Mouse (Mus musculus) monocyte, adult 5-6 weeks (primary cell): ENCODE results near the gene Patl2. TPM values are rescaled to one million over a fixed set of nuclear protein-coding genes. Genes with fewer than 3 reads are reported as not detected.
A peak's percentile ranks its signal among the peaks of the same experiment; 100 is the strongest.

Source experiments
- ATAC-seq: fragments of 153-309, 156-312 bp; replicated peaks from 2 replicates; pipeline ENCODE4 v1.8.0; 2017; ENCODE audit warnings: mild to moderate bottlenecking; ENCODE audit not compliant: low TSS enrichment, insufficient number of reproducible peaks, severe bottlenecking, poor library complexity, low FRiP score
- total RNA-seq: library from RNA; stranded (forward); fragments of 200-1000, 200-491, 200-594 nt; gene quantifications from 3 replicates; pipeline ENCODE4 v1.2.3, GENCODE M21; 2017

Gene Patl2
- total RNA-seq, 1 experiment from 2014 or later, result not detected

DNA sequence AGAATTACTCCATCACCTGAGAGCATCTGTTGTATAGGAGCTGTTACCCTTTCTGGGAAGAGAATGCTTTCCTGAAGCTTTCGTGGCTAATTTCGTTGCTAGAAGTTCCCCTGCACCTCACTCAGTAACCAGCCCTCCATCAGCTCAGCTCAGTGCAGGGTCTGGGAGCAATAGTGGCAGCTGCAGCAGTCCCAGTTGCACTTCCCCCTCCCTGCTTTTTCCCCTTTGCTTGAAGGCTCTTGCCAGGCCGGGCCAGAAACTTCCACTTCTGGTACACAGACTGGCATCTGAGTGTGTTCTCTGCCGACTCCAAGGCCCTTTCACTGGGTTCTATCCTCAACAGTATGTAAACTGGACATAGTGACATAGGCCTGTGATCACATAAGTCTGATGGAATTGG is 903 bp downstream of the Patl2 start:
- no peak for ATAC-seq

DNA sequence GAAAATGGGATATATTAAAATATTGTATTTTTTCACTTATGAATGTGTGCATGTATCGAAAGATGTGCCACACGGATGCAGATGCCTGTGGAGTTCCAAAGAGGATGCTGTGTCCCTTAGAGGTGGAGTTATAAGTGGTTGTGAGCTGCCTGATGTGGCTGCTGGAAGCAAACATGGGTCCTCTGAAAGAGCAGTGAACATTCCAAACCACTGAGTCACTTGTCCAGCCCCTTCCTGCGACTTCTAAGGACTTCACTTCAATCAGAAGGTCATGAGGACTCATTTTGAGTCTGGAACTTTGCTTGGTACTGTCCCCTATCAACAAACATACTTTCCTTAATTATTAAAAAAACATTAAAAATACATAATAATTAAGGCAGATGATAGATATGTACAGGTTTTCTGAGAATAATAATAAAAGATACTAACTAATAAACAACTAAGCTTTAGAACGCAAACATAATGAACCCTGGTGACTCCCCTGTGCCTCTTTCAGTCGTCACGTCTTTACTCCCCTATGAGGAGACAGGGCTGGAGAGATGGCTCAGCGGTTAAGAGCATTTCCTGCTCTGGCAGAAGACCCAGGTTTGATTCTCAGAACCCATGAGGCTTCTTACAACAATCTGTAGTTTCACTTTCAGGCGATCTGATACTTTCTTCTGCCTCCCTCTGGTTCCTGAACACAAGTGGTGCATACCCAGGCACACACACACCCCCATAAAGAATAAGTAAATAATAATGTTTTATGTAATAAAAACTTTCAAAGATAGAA is 5.8 kb downstream of the Patl2 start:
- ATAC-seq, result no peak

DNA sequence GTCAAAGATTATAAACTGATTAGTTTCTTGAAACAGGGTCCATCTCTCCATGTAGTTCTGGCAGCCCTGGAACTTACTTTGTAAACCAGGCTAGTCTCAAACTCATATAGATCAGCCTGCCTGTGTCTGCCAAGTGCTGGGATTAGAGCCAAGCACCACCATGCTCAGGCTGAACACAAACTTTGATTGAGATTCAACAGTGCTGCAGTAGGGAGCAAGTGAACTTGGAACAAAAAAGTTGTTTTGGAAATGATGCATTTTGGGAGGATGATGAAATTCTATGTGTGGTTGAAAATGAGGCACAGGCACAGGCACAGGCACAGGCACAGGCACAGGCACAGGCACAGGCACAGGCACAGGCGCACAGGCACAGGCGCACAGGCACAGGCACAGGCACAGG is 13.8 kb downstream of the Patl2 start:
- ATAC-seq, result no peak

DNA sequence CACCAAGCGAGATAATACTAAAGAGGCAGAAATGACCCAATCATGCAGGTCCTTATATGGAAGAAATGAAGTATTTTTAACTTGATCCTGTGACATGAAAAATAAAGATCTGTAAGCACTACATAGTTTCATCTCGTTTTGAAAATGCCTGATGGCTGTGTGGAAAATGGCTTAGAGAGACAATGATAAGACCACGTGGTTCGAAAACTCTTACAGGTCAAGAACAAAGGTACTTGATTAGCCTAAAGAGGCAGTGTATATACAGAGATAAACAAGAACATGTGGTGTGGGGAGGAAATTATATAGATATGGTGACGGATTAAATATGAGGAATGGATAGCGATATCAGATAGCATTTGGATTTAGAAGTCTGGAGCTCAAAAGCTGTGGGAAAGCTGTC is 14.7 kb downstream of the Patl2 start:
- ATAC-seq, result no peak

DNA sequence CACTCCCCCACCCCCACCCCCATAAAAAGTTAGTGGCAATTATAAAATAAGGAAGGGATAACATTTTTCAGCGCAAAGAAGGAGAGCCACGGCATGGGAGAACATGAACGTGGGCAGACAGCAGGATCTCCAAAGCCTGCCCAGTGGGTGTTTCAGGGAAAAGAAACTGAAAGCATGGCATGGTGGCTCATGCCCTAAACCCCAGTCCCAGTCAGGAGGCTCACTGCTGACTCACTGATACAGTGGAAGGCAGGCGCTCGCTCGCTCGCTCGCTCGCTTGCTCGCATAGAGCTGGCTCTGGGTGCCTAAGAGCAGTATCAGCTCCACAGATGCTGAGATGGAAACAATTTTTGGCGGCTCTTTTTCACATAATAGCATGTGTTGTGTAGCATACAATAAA is 21.7 kb downstream of the Patl2 start:
- ATAC-seq, result peak; percentile 65

DNA sequence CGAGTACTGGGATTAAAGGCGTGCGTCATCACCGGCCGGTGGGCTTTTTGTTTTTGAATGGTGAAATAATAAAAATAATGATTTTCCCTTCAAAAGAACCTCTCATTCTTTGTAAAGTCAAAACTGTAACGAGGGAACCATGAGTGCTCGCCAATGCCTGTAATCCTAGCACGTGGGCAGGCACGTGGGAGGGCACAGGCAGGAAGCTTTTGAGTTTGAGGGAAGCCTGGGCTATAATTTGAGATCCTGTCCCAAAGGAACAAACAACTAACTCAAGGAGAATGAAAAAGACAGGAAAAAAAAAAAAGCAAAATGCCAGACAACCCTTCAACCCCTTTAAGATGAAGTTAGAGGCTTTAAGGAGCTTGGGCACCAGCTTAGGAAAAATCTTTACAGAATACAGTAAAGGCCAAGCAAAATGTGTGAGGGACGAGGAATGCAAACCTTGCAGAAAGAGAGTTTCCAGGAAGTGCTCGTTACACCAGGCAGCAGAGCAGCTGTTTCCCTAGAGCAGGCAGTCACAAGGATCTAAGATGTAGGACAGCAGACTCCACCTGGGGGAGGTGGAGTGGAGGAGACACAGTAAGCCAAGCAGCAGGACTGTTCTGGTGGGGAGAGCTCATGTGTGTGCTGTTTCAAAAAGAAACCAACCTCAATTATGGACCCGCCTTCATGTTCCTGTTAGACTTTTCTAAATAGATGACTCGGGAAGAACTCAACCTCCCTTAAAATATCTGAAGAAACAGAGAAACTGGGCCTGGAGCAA is 22.4 kb downstream of the Patl2 start:
- ATAC-seq, result no peak

DNA sequence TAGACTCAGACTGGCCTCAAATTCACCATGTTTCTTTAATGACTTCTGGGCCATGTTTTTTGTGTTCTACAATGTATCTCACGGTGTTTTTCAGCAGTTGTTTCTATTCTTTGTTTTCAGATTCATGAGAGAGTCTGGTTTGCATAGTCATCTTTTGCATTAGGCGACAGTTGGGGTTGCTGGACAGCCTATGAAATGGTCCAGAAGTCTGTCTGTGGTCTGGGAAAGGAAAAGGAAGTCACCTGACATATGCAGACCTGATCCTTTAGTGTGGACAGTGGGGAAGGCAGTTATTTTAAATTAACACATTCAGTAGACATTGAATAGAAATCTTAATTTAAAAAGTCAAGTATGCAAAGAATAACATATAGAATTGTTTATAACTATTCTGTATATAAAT is 23.5 kb downstream of the Patl2 start:
- no peak for ATAC-seq

DNA sequence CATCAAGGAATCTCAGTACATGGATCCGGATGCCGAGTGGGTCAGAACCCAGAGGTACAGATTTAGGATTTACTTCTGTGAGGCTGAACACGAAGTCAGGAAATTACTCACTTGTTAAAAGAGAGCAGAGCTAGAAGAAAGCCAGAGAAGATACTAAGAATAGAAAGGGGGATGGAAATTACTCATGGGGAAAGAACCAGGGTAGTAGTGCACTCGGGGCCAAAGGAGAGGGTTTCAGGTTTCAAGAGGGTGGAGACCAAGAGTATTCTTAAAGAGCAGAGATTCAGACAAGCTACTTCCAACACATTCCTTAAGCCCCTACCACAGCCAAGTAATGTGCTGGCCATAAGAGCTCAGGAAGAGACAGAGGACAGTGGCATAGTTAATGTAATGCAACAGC is 24.4 kb downstream of the Patl2 start:
- no peak for ATAC-seq

DNA sequence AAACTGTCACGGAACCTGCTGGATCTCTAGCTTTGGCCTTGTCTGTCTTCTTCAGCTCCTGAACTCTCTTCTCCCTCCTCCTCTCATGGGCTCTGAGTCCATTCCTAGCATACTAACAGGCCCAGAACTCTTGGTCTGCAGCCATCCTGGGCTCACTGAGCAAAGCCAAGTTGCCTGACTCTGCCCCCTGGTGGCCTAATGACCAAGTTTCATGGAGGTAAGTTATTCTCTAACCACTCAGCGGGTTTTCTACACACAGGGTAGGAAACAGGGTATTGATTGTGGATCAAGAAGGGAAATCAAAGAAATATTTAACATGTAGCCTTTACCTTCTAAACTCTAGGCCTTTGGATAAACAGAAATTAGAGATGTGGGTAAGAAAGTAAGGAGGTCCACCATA is 25.3 kb downstream of the Patl2 start, which contains the start of gene Trim69:
Gene Trim69, plus strand, starts transcription at position 21 of the 400 bp plus-strand sequence.
- ATAC-seq, result peak; percentile 74

DNA sequence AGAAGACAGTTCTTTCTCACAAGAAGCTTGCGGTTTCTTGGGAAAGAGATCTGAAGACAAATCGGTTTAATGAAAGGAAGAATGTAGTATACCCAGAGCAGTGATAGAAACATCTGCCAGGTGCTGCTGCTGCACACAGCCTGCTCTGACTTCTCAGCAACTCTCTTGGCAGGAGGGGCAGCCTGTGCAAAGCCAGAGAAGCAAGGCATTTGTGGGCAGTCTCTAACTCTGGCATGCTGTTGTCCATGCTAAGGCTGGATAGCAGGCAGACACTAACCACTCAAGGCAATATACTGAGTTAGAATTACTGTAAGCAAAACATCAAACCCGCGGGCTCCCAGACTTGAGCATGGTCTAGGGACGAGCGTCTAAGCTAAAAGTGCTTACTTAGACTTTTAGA is 26.3 kb downstream of the Patl2 start:
- no peak for ATAC-seq

DNA sequence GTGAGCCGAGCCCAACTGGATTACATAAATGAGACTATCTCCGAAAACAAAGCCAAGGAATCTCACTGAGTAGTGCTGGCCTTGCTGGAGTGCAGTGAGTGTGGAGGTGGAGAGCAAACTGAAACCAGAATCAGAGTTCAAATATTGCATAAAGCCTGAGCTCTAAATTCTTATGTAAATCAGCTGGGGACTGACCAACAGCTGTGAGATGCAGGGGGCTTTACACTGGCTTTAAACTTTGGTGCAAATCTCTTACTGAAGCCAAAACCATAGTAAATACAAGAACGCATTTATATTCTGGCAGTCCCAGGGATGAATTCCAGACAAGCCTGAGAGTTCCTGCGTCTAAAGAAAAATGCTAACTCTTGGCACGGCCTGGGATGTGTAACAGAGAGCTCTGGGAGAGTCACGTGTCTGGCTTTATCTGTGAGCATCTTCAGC is 27.6 kb downstream of the Patl2 start:
- ATAC-seq, result no peak

DNA sequence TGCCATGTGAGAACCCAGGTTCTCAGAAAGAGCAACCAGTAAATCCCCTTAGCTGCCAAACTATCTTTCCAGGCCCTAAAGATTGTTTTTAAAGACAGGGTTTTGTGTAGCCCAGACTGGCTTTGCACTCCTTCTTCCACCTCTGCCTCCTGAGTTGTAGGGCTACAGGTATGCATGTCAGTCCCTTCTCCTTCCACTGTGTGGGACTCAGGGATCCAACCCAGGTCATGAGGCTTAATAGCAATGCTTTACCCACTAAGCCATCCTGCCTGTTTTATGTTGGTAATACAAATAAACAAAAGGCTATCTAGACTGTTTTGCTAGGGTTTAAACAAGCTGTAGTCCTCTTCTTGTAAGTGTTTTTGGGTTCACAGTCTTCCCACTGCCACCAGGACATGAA is 28.4 kb downstream of the Patl2 start:
- ATAC-seq, result no peak

DNA sequence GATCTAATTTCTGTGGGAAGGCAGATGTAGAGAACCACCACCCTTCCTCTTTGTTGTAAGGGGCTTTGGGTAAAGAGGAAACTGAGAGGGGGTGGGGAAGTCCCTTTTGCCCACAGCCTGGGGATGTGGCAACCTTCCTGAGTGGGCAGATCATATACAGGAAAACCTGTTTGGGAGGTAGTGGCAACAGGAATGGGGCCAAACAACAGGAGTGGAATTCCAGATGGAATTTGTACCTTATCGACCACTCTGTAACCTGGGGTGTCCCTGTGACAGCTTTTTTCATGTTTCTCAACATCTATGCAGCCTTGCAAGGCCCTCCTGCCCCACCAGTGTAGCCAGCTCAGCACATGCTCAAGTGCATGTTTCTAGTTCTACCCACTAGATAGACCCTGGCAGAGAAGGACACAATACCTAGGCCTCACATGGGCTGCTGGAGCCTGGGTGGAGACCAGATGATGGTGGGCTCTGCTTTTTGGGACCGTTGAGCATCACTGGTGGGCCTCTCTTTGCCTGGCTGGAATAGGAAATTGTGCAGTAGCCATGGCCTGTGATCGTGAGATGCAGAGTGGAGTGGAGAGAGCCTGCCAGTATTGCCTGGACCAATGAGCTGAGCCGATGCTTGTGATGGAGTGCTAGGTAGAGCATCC is 29.8 kb downstream of the Patl2 start:
- ATAC-seq, result peak; percentile 60

DNA sequence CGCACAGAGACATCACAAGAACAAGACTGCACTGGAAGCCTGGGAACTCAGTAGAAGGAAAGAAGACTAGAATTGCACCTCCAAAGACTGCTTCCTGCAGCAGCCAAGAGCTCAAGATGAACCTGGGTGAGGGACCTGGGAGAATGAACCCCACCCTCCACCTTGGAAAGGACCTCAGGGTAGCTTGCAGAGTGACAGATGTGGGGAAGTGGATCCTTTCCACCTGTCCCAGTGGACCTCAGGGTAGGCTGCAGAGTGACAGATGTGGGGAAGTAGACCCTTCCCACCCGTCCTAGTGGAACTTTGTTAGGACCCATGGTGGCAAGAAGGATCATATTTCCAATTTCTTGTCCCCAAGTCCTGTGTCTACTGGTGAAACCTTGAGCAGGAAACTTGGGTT is 30.7 kb downstream of the Patl2 start:
- no peak for ATAC-seq

DNA sequence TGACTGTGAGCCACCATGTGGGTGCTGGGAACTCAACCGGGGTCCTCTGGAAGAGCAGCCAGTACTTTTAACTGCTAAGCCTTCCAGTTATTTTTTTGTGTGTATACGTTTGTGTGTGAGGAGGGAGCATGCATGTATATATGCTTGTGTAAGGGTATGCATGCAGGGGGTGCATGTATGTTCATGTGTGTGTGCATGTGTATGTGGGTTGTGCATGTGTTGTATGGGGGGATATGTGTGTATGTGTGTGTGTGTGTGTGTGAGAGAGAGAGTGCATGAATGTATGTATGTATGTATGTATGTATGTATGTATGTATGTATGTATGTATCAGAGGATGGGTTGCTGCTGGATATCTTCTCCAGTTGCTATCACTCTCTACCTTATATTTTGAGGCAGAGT is 31.5 kb downstream of the Patl2 start:
- no peak for ATAC-seq

DNA sequence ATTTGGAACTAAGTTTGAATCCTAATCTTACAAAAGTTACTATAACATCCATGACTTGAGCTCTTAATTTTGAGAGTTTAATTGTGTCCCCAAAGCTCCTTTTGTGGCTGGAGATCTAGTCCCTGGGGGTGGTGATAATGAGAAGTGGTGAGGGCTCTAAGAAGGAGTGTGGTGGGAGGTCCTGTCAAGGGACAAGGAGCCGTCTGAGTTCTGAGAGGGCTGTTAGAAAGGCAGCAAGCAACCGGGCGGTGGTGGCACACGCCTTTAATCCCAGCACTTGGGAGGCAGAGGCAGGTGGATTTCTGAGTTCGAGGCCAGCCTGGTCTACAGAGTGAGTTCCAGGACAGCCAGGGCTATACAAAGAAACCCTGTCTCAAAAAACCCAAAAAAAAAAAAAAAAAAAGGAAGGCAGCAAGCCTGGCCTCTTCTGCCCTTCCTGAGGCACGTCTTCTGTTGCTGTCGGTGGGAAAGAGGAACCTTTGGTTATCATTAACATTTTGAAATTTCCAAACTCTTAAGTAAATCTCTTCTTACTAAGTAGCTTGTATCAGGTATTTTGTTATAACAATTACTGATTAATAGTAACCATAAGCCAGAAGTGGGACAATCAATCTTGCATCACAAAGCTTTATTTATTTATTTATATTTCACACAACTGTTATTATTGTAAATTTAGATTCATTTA is 32.2 kb downstream of the Patl2 start:
- no peak for ATAC-seq

DNA sequence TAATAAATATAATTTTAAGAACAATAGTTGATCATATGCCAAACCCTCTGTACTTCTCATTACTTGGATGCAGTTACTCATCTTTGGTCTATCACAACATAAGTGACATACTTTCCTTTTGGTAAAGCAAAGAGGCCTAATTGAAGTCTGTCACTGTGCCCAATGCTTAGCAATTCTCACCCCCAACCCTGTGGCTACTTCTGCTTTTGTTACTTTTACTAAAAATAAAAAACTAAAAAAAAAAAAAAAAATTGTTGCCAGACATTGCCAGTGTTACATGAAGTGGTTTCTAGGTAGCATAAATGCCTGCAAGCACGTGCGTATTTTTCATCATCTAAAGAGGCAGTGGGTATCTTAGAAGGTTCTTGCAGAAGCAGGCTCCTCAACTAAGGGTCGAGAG is 33.1 kb downstream of the Patl2 start:
- ATAC-seq, result no peak

DNA sequence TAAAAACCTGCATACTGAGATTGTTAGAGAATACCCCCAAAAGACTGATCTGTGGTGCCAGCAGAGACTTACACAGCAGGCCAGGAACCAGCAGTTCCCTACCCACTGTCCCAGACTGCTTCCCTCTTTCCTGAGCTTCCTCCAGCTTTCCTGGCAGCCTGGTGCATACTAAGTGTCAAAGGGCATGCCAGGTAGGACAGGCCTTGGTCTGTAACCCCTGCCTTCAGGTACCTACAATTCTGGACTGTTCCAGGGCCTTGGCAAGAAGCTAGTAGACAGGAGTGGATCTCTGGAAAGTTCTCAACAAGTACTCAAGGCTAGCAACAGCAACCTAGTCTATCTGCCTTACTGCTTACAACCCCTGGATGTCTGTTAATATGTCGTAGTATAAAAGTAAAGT is 34.8 kb downstream of the Patl2 start:
- no peak for ATAC-seq

DNA sequence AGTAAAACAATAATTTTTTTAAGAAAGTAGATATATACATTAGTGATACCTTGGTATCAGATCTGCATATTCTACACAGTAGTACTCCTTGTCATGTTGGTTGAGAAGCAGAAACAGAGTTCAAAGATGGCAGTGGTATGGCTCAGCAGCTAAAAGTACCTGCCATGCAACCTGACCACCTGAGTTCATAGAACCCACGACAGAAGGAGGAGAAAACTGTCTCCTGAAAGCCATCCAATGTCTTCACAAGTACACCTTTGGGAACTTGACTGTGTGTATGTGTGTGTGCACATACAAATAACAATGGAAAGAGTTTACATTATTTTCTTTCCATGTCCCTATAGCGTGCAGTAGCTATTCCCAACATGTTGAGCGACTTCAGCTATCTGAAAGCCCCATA is 36.3 kb downstream of the Patl2 start:
- ATAC-seq, result no peak
